Mouse (Mus musculus) bone marrow macrophage, adult 2 months (primary cell): ENCODE results near the gene Gnb3. TPM values are rescaled to one million over a fixed set of nuclear protein-coding genes. Genes with fewer than 3 reads are reported as not detected.

Source experiments
- H3K27ac ChIP-seq: 2 replicates; pipeline ENCODE4 v1.5.1; 2012; ENCODE audit warnings: low read depth, low read length; ENCODE audit not compliant: insufficient read depth
- H3K4me1 ChIP-seq: 2 replicates; pipeline ENCODE4 v1.6.1; 2012; ENCODE audit warnings: low read length; ENCODE audit not compliant: control insufficient read depth, insufficient read depth
- H3K4me3 ChIP-seq: 2 replicates; pipeline ENCODE4 v1.5.1; 2012; ENCODE audit warnings: mild to moderate bottlenecking, low read length, moderate library complexity; ENCODE audit not compliant: insufficient read depth
- CTCF ChIP-seq: IDR thresholded peaks from 2 replicates; pipeline ENCODE4 v1.5.1; 2012; ENCODE audit warnings: low read depth, mild to moderate bottlenecking, low read length, moderate library complexity
- POLR2A ChIP-seq: IDR thresholded peaks from 2 replicates; pipeline ENCODE4 v1.6.1; 2012; ENCODE audit warnings: mild to moderate bottlenecking, low read depth, low read length, borderline replicate concordance
- polyA plus RNA-seq: library from polyadenylated mRNA; stranded (reverse); fragments of >200 nt; gene quantifications from 2 replicates; pipeline ENCODE4 v1.2.4, GENCODE M21; 2012; ENCODE audit not compliant: missing spikeins, insufficient read depth, insufficient read length

Gnb3 gene
- polyA plus RNA-seq, 1 experiment, result not detected

- TF ChIP-seq CTCF (no peak), POLR2A (no peak)
- no peak overlapping the region for H3K4me3 ChIP-seq
- H3K4me1 ChIP-seq, result peaks cover 22% of the 10 kb centered on the region
- no peak overlapping the region for H3K27ac ChIP-seq
Observed at GRCm38 (mm10) chr6:124865766-124866362, 25.8 kb upstream of the Gnb3 start.

DNA sequence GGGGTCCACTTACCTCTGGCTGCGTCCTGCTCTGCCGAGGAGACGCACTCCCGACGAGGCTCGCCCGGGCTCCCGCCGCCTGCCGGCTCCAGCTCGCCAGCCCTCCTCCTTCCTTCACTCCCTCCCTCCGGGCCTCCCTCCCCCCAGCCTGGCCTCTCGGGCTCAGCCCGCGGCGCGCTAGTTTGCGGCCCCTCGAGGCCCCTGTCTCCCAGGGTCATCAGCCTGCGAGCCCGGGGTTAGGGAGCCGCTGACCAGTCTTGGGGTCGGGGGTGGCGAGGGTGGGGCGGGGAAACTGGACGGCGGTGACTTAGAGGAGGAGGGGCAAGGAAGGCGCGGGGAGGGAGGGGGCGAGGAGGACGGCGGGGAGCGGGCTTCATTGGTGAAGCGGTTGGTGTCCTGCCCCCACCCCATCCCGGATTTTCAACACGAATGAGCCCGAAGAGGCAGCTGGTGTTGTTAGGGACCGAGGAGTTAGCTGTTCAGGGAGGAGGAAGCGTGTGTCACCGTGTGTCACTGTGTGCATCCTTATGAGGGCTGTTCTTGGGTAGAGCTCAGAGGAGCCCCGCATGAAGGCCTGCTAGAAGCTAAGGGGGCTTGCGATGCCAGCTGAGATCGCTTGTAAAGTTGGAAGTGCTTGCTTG lies 23.7 kb upstream of the Gnb3 start, which contains the start of gene Gpr162:
TSS of gene Gpr162 (minus strand) at position 326 of the 641 bp plus-strand sequence.
- no peak for TF ChIP-seq POLR2A
- Histone ChIP-seq H3K4me3 (peak within 1 kb of the TSS; percentile 92), H3K27ac (peak within 1 kb of the TSS; percentile 75), H3K4me1 (peaks cover 22% of the 10 kb centered on the region)

GRCm38 (mm10) chr6:124863125-124863657 lies 23.1 kb upstream of the Gnb3 start:
- Histone ChIP-seq H3K4me1 (peaks cover 22% of the 10 kb centered on the region), H3K4me3 (peak overlapping the region; percentile 92), H3K27ac (peak overlapping the region; percentile 70)
- no peak for TF ChIP-seq CTCF
- TF ChIP-seq POLR2A, result no peak

DNA sequence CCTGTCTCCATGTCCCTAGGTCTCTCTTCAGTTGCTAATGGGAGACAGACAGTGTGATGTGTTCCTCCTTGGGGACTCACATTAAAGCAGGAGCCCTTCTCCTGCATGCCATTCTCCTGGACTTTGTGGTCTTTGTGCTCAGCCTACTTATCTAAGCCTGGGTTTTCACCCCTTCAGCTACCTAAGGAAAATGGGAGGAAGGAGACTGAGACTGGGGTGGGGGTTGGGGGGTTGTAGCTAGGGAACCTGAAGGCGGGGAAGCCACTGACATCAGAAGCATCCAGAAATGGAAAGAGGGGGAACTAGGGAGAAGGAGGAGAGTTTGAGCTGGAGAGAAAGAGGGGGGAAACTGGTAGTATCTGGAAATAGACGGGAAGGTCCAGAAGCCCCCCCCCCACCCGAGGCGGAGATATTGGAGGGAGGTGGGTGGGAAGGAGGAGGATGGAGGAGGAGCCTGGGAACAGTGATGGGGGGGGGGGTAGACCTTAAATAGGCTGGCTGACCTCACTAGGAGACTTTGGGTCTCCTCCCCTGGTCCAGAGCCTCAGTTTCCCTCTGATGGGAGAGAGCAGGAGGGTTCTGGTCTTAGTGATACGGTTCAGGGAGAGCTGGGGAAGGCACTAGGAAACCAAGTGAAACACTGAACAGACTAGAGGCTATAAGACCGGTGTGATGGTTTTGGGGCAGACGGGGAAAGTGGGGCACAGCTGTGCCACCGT lies 22.5 kb upstream of the Gnb3 start:
- Histone ChIP-seq H3K4me1 (peaks cover 22% of the 10 kb centered on the region), H3K4me3 (peak overlapping the region; percentile 92), H3K27ac (peak overlapping the region; percentile 70)
- no peak for TF ChIP-seq POLR2A
- no peak for TF ChIP-seq CTCF

DNA sequence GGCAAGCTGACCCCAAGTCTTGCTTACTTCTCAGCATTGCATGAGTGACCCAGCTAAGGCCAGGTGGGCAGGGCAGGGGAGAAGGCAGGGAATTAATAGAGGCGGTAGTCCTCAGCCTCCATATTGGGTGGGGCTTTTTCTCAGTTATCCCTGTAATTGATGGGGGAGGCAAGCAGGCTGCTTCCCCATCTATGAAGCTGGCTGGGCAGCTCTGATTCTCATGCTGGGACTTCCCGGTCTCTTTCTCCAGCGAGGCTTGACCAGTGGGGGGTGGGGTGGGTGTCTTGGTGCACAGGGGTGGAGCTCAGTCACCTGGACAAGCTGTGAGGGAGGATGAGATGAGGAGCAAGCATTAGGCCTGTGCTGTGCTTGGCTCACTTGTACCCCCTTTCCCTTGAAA lies 21.7 kb upstream of the Gnb3 start:
- TF ChIP-seq POLR2A (no peak), CTCF (no peak)
- Histone ChIP-seq H3K4me1 (peaks cover 22% of the 10 kb centered on the region), H3K4me3 (peak overlapping the region; percentile 92; the same call in 1 of the 2 replicates), H3K27ac (peak overlapping the region; percentile 21; the same call in 1 of the 2 replicates)

DNA sequence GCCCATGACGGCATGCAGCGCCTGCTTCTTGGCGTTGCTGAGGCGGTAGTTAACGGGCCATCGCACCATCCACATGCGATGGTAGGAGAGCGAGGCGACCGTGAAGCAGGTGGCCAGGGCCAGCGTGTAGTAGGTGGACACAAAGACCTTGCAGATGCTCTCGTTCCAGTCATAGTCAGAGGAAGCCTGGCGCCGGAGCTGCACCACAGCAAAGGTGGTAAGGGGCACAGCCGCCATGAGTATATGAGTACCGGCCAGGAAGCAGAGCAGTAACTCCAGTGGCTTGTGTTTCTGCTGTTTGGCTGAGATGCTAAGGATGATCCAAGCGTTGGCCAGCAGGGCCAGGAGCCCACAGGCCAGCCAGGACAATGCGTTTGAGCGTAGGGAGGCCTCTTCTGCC lies 21.2 kb upstream of the Gnb3 start:
- peaks cover 27% of the 10 kb centered on the region for H3K4me1 ChIP-seq
- TF ChIP-seq CTCF, result no peak
- TF ChIP-seq POLR2A, result no peak
- H3K27ac ChIP-seq, result no peak overlapping the region
- no peak overlapping the region for H3K4me3 ChIP-seq

DNA sequence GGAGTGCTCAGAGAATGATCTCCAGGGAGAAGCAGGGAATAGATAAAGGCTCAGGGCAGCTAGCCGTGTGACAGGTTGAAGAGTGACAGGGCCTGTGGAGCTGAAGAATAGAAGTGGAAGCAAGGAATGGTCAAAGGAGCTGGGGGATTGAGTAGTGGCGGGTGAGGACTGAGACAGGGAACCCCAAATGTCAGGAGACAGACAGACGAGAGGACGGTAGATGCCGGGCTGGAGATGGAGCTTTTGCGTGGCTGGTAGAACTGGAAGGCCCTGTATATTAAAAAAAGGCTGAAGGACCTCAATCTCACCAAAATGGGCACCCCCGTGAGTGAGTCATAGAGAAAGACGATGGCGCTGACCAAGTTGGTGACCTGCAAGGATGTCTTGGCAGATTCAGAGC lies 20.4 kb upstream of the Gnb3 start:
- Histone ChIP-seq H3K4me1 (peaks cover 29% of the 10 kb centered on the region), H3K4me3 (no peak overlapping the region), H3K27ac (no peak overlapping the region)
- TF ChIP-seq POLR2A, result no peak
- no peak for TF ChIP-seq CTCF

GRCm38 (mm10) chr6:124859725-124860124 lies 19.6 kb upstream of the Gnb3 start:
- Histone ChIP-seq H3K27ac (no peak overlapping the region), H3K4me3 (no peak overlapping the region), H3K4me1 (peaks cover 26% of the 10 kb centered on the region)
- TF ChIP-seq CTCF (peak; percentile 88), POLR2A (no peak)

GRCm38 (mm10) chr6:124858561-124859318 lies 18.7 kb upstream of the Gnb3 start:
- Histone ChIP-seq H3K4me1 (peaks cover 24% of the 10 kb centered on the region), H3K27ac (no peak overlapping the region), H3K4me3 (no peak overlapping the region)
- TF ChIP-seq POLR2A (no peak), CTCF (no peak)
